Mouse (Mus musculus): ENCODE measurements at regions not wholly inside any gene's neighbourhood (a gene's known extent, or its start where the extent isn't known, plus 50 kb on each side); places are given as distances from the start of the nearest gene placed in this dataset.

- no peak for DNase-seq (ENCODE audit: low spot score)
Measured at GRCm38 (mm10) chr7:145135971-145136370, 71.9 kb downstream of the 1810010D01Rik start.

GRCm38 (mm10) chr7:145132506-145132905 is 75.4 kb downstream of the 1810010D01Rik start:
- no peak for DNase-seq (ENCODE audit: low spot score)

GRCm38 (mm10) chr7:145131438-145132159 is 76.3 kb downstream of the 1810010D01Rik start:
- DNase-seq (ENCODE audit: low spot score) = no peak

GRCm38 (mm10) chr7:145129971-145130370 is 77.9 kb downstream of the 1810010D01Rik start:
- no peak for DNase-seq (ENCODE audit: low spot score)

- DNase-seq (ENCODE audit: low spot score) = no peak
Measured at GRCm38 (mm10) chr7:145127661-145128060, 80.3 kb downstream of the 1810010D01Rik start.

GRCm38 (mm10) chr7:145127180-145127579 is 80.7 kb downstream of the 1810010D01Rik start:
- no peak for DNase-seq (ENCODE audit: low spot score)

- no peak for DNase-seq (ENCODE audit: low spot score)
Measured at GRCm38 (mm10) chr7:145123996-145124601, 83.8 kb downstream of the 1810010D01Rik start.

GRCm38 (mm10) chr7:145122471-145122870 is 85.4 kb downstream of the 1810010D01Rik start:
- DNase-seq (ENCODE audit: low spot score) = no peak

GRCm38 (mm10) chr7:145118406-145118805 is 89.5 kb downstream of the 1810010D01Rik start:
- DNase-seq (ENCODE audit: low spot score) = no peak

- DNase-seq (ENCODE audit: low spot score) = no peak
Measured at GRCm38 (mm10) chr7:145114660-145115059, 93.3 kb downstream of the 1810010D01Rik start.

- no peak for DNase-seq (ENCODE audit: low spot score)
Measured at GRCm38 (mm10) chr7:145114145-145114544, 93.8 kb downstream of the 1810010D01Rik start.

GRCm38 (mm10) chr7:145112887-145113531 is 94.9 kb downstream of the 1810010D01Rik start:
- no peak for DNase-seq (ENCODE audit: low spot score)

- no peak for DNase-seq (ENCODE audit: low spot score)
Measured at GRCm38 (mm10) chr7:145112146-145112830, 95.6 kb downstream of the 1810010D01Rik start.

- peak; percentile 51 for DNase-seq (ENCODE audit: low spot score)
Measured at GRCm38 (mm10) chr7:145111252-145112131, 96.4 kb downstream of the 1810010D01Rik start.

- no peak for DNase-seq (ENCODE audit: low spot score)
Measured at GRCm38 (mm10) chr7:145110657-145111251, 97.2 kb downstream of the 1810010D01Rik start.

GRCm38 (mm10) chr7:145110028-145110427 is 97.9 kb downstream of the 1810010D01Rik start:
- no peak for DNase-seq (ENCODE audit: low spot score)

GRCm38 (mm10) chr7:145109471-145109870 is 98.4 kb downstream of the 1810010D01Rik start:
- DNase-seq (ENCODE audit: low spot score) = no peak

- no peak for DNase-seq (ENCODE audit: low spot score)
Measured at GRCm38 (mm10) chr7:145108994-145109393, 98.9 kb downstream of the 1810010D01Rik start.

- DNase-seq (ENCODE audit: low spot score) = no peak
Measured at GRCm38 (mm10) chr7:145107575-145108170, 100.2 kb downstream of the 1810010D01Rik start.

- no peak for DNase-seq (ENCODE audit: low spot score)
Measured at GRCm38 (mm10) chr7:145106494-145106849, 101.4 kb downstream of the 1810010D01Rik start.

Measured in T-cell, adult 2 months (primary cell).